Mouse (Mus musculus) mouse trophoblast stem cell (cell line): ENCODE data around the gene Olfr55.
"Not testable (repeated sequence)": the region's sequence is repeated elsewhere in the genome, so short reads cannot be mapped to it uniquely, and the experiment has no call there.

Experiments
- in situ Hi-C, 2 experiments: fragments of 300-500 bp; cut with MseI, MboI; formaldehyde crosslinking; loops; 2 replicates in 1 of 2; 3 replicates in 1 of 2; pipeline ENCODE4 v1.15.1; 2025

Olfr55 gene

DNA sequence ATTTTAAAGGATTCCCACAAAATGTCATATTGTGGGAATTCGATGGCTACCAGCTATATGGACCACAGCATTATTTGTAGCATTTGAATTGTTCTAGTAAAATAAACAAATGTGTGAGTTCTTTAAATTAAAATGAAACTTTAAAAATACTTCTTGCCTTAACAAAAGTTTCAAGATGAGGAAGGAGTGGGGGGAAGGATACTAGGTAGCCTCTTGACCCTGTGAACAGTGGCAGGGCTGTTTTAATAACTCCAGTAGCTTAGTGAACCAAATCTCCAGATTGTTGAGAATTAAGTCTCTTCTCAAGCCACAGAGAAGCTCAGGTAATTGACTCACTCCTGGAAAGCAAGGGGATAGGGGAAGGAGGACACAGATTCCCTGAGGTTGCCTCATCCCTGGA lies at the start of gene Olfr55:
Olfr55 (plus strand) TSS at position 301 of the 400 bp plus-strand sequence.
- in situ Hi-C loops, result not testable (repeated sequence)

DNA sequence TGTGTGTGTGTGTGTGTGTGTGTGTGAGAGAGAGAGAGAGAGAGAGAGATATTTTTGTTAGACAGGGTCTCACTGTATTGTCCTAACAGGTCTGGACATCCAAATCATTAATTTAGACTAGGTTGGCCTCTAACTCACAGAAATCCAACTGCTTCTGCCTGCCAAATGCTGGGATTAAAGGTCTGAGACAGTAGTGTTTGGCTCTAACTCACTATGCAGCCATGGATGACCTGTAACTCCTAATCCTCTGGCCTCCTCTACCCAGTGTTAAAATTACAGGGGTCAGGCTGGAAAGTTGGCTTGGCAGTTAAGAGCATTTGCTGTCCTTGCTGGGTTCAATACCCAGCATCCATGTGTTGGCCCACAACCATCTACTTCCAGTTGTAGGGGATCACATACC lies 43.7 kb upstream of the Olfr55 start:
- in situ Hi-C loops, result no loop called here

DNA sequence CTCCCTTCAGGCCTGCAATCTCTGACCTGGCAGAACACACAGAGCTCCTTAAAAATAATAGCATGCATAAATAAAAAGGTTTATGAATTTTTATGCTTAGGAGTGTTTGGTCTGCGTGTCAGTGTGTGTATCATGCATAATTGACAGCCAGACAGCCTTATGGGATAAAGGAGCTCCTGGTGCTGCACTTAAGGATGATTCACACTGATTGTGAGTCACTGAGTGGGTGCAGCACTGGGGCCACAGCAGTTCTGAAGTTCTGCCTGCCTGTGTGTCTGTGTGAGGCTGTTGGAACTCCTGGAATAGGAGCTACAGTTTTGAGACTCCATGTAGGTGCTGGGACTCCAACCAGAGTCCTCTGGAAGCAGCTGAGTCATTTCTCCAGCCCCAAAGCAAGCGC lies 42.0 kb upstream of the Olfr55 start:
- in situ Hi-C loops, result no loop called here

DNA sequence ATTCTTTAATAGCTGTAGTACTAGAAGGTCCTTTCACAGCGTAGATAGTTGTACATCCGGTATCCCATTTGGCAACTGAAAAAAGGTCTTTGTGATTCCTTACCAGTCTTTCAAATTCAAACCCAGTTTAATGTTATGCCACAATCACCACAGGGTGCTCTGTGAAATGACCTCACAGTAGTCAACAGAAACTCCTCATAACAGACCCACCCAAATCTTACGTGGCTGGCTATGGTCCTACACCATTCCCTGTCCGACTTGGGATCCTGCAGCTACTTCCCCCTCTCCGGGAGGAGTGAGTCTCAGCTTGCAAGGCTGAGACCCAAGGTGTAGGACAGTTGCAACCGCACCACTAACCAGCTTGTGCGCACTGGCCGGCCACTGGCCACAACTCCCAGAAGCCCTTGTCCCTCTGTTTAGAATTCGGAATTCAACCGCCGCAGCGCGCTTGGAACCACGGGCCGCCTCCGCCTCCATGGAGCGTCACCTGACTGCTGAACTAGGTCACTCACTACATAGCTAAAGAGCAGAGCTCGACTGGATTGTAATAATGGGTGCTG lies 28.9 kb upstream of the Olfr55 start, which contains the start of gene Morc2b:
Morc2b (minus strand) TSS at position 423 of the 560 bp plus-strand sequence.
- in situ Hi-C loops, result no loop called here

DNA sequence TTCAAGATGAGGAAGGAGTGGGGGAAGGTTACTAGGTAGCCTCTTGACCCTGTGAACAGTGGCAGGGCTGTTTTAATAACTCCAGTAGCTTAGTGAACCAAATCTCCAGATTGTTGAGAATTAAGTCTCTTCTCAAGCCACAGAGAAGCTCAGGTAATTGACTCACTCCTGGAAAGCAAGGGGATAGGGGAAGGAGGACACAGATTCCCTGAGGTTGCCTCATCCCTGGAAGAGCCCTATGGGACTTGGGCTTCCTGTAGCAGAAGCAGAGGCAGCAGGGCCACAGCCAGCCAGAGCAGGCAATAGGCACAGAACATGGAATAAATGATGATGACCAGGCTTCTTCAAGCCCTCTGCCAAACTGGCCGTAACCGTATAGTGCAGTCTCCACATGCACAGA lies 22.8 kb downstream of the Olfr55 start, which contains the start of gene Olfr239:
Olfr239 (plus strand) TSS at position 301 of the 400 bp plus-strand sequence.
- in situ Hi-C loops, result not testable (repeated sequence)

DNA sequence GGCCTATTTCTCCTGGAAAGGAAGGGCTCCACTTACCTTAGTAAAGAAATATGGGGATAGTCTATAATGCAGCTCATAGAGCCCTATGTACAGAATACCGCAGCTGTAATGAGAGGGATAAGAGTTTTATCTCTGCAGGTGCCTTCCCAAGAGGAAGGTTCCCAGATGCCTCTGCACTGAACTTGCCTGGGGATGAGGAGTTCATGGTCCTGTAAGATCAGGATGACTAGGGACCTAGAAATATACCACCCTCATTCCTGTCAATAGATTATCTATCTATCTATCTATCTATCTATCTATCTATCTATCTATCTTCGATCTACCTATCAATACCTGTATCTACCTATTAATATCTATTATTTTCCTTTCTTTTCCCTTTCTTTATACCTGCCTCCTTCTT lies 53.3 kb downstream of the Olfr55 start, which contains the start of gene Olfr1564:
Olfr1564 (minus strand) TSS at position 101 of the 400 bp plus-strand sequence.
- in situ Hi-C loops, result loop anchor here (25.0 kb wide), 2 partner anchors 91 to 241 kb away; no protein-coding TSS in a partner anchor
